Mouse (Mus musculus) ES-Bruce4 (cell line): ENCODE data around the gene Zfp263. TPM values are rescaled to one million over a fixed set of nuclear protein-coding genes. Genes with fewer than 3 reads are reported as not detected.

Experiments used
- H3K27ac ChIP-seq: 2 replicates; pipeline ENCODE4 v1.5.1; 2012; ENCODE audit warnings: low read length, inconsistent platforms; ENCODE audit not compliant: insufficient read depth
- H3K27me3 ChIP-seq: 2 replicates; pipeline ENCODE4 v1.6.1; 2012; ENCODE audit warnings: mild to moderate bottlenecking, low read length, inconsistent platforms; ENCODE audit not compliant: control insufficient read depth, poor library complexity, insufficient read depth, severe bottlenecking
- H3K36me3 ChIP-seq: 2 replicates; pipeline ENCODE4 v1.6.1; 2012; ENCODE audit warnings: inconsistent platforms, mild to moderate bottlenecking, low read length, moderate library complexity; ENCODE audit not compliant: control insufficient read depth, poor library complexity, insufficient read depth, severe bottlenecking
- H3K4me1 ChIP-seq: one replicate; pipeline ENCODE4 v1.8.1; 2011; ENCODE audit warnings: low read length; ENCODE audit not compliant: control insufficient read depth, insufficient read depth
- H3K4me3 ChIP-seq: 2 replicates; pipeline ENCODE4 v1.5.1; 2011; ENCODE audit warnings: low read depth, mild to moderate bottlenecking, low read length
- H3K9ac ChIP-seq: 2 replicates; pipeline ENCODE4 v1.6.1; 2012; ENCODE audit warnings: low read depth, mild to moderate bottlenecking, inconsistent platforms; ENCODE audit not compliant: poor library complexity, severe bottlenecking
- H3K9me3 ChIP-seq: replicated peaks from 2 replicates; pipeline ENCODE4 v1.6.1; 2012; ENCODE audit warnings: mild to moderate bottlenecking, low read length, inconsistent platforms; ENCODE audit not compliant: control insufficient read depth, poor library complexity, insufficient read depth, severe bottlenecking
- CTCF ChIP-seq: IDR thresholded peaks from one replicate; pipeline ENCODE4 v1.8.1; 2011; ENCODE audit warnings: low read depth, low read length
- EP300 ChIP-seq: IDR thresholded peaks from 2 replicates; pipeline ENCODE4 v1.6.1; 2011; ENCODE audit warnings: low read depth, low read length; ENCODE audit not compliant: insufficient read depth
- POLR2A ChIP-seq: IDR thresholded peaks from one replicate; pipeline ENCODE4 v1.8.1; 2011; ENCODE audit warnings: low read length; ENCODE audit not compliant: insufficient read depth
- polyA plus RNA-seq: library from polyadenylated mRNA; stranded (reverse); fragments of >200 nt; gene quantifications from 2 replicates; pipeline ENCODE4 v1.2.4, GENCODE M21; 2011; ENCODE audit warnings: low read depth; ENCODE audit not compliant: missing spikeins, insufficient read depth, insufficient read length

Gene Zfp263
- polyA plus RNA-seq, 1 experiment: 25.6 TPM

GRCm38 (mm10) chr16:3723231-3723630 is 20.7 kb upstream of the Zfp263 start:
- no peak for TF ChIP-seq EP300
- no peak for TF ChIP-seq POLR2A
- no peak for TF ChIP-seq CTCF
- H3K4me1 ChIP-seq: no peaks in the 10 kb centered on the region
- H3K9ac ChIP-seq: no peak overlapping the region
- no peaks in the 10 kb centered on the region for H3K36me3 ChIP-seq
- no peaks in the 10 kb centered on the region for H3K9me3 ChIP-seq
- no peaks in the 10 kb centered on the region for H3K27me3 ChIP-seq
- H3K4me3 ChIP-seq: no peak overlapping the region
- no peak overlapping the region for H3K27ac ChIP-seq

- Histone ChIP-seq H3K9ac (no peak overlapping the region), H3K36me3 (no peaks in the 10 kb centered on the region), H3K4me1 (no peaks in the 10 kb centered on the region), H3K9me3 (no peaks in the 10 kb centered on the region), H3K27me3 (no peaks in the 10 kb centered on the region), H3K4me3 (no peak overlapping the region), H3K27ac (no peak overlapping the region)
- TF ChIP-seq CTCF (no peak), EP300 (no peak), POLR2A (no peak)
These were observed 15.7 kb upstream of the Zfp263 start for GRCm38 (mm10) chr16:3727980-3728720.

- Histone ChIP-seq H3K27ac (no peak overlapping the region), H3K36me3 (no peaks in the 10 kb centered on the region), H3K9me3 (no peaks in the 10 kb centered on the region), H3K27me3 (no peaks in the 10 kb centered on the region), H3K4me3 (no peak overlapping the region), H3K4me1 (no peaks in the 10 kb centered on the region), H3K9ac (no peak overlapping the region)
- no peak for TF ChIP-seq CTCF
These were observed 11.3 kb upstream of the Zfp263 start for GRCm38 (mm10) chr16:3732612-3733011.

GRCm38 (mm10) chr16:3733198-3733732 is 10.6 kb upstream of the Zfp263 start:
- Histone ChIP-seq H3K36me3 (no peaks in the 10 kb centered on the region), H3K4me1 (no peaks in the 10 kb centered on the region), H3K27me3 (no peaks in the 10 kb centered on the region), H3K9me3 (no peaks in the 10 kb centered on the region), H3K4me3 (no peak overlapping the region), H3K9ac (no peak overlapping the region), H3K27ac (no peak overlapping the region)
- TF ChIP-seq CTCF (no peak), EP300 (no peak), POLR2A (no peak)

GRCm38 (mm10) chr16:3742466-3742865 is 1.4 kb upstream of the Zfp263 start:
- no peak for TF ChIP-seq CTCF

GRCm38 (mm10) chr16:3744186-3744700 is 350 bp downstream of the Zfp263 start:
- no peak for TF ChIP-seq POLR2A
- TF ChIP-seq EP300: no peak
- no peak for TF ChIP-seq CTCF
- Histone ChIP-seq H3K9ac (peak overlapping the region; percentile 88), H3K27ac (no peak overlapping the region), H3K36me3 (peaks cover 24% of the 10 kb centered on the region), H3K4me3 (peak overlapping the region; percentile 77), H3K9me3 (peaks cover 6% of the 10 kb centered on the region; the same call in 1 of the 2 replicates), H3K27me3 (no peaks in the 10 kb centered on the region), H3K4me1 (no peaks in the 10 kb centered on the region)

More at GRCm38 (mm10) chr16:3742466-3742865, 1.4 kb upstream of the Zfp263 start:
- H3K36me3 ChIP-seq: peaks cover 9% of the 10 kb centered on the region
- no peak overlapping the region for H3K27ac ChIP-seq
- H3K4me1 ChIP-seq: no peaks in the 10 kb centered on the region
- H3K27me3 ChIP-seq: no peaks in the 10 kb centered on the region
- no peaks in the 10 kb centered on the region for H3K9me3 ChIP-seq
- no peak overlapping the region for H3K9ac ChIP-seq
- no peak overlapping the region for H3K4me3 ChIP-seq
